Mouse (Mus musculus) hindbrain, embryonic 12.5 days (tissue): ENCODE data around the gene Mrpl38. TPM values are rescaled to one million over a fixed set of nuclear protein-coding genes. Genes with fewer than 3 reads are reported as not detected.
A peak's percentile ranks its signal among the peaks of the same experiment; 100 is the strongest.

Experiments
- ATAC-seq: fragments of 200-750 bp; cut with Nextera tagmentation; 2 replicates; pipeline ENCODE4 v1.8.0; 2017; ENCODE audit warnings: moderate TSS enrichment; ENCODE audit not compliant: low FRiP score
- H3K27ac ChIP-seq: fragments of 300-500 bp; sonication (generic); 2 replicates; pipeline ENCODE4 v1.5.1; 2016; ENCODE audit warnings: mild to moderate bottlenecking
- H3K27me3 ChIP-seq: fragments of 300-500 bp; sonication (generic); 2 replicates; pipeline ENCODE4 v1.6.1; 2016; ENCODE audit warnings: mild to moderate bottlenecking
- H3K36me3 ChIP-seq: fragments of 300-500 bp; sonication (generic); 2 replicates; pipeline ENCODE4 v1.6.1; 2016; ENCODE audit warnings: mild to moderate bottlenecking
- H3K4me1 ChIP-seq: fragments of 300-500 bp; sonication (generic); 2 replicates; pipeline ENCODE4 v1.6.1; 2016
- H3K4me2 ChIP-seq: fragments of 300-500 bp; sonication (generic); replicated peaks from 2 replicates; pipeline ENCODE4 v1.6.1; 2016; ENCODE audit warnings: mild to moderate bottlenecking
- H3K4me3 ChIP-seq: fragments of 300-500 bp; sonication (generic); 2 replicates; pipeline ENCODE4 v1.5.1; 2016; ENCODE audit warnings: mild to moderate bottlenecking
- H3K9ac ChIP-seq: fragments of 300-500 bp; sonication (generic); 2 replicates; pipeline ENCODE4 v1.6.1; 2016; ENCODE audit warnings: mild to moderate bottlenecking, moderate library complexity
- H3K9me3 ChIP-seq: fragments of 300-500 bp; sonication (generic); replicated peaks from 2 replicates; pipeline ENCODE4 v1.6.1; 2016; ENCODE audit warnings: mild to moderate bottlenecking
- WGBS: fragments of 180-500 bp; shearing (Covaris S2); methylation state at CpG from one replicate; pipeline ENCODE4 v1.1.7; 2016; 5-methylcytosine and 5-hydroxymethylcytosine counted together
- polyA plus RNA-seq: library from polyadenylated mRNA; unstranded; fragments of >200 nt; fragmentation: Nextera tagmentation; extraction: Ambion mirVana; gene quantifications from 2 replicates; pipeline ENCODE4 v1.2.1, GENCODE M21; 2016

Mrpl38 gene
- polyA plus RNA-seq, 1 experiment from 2014 or later, result 77.8 TPM

DNA sequence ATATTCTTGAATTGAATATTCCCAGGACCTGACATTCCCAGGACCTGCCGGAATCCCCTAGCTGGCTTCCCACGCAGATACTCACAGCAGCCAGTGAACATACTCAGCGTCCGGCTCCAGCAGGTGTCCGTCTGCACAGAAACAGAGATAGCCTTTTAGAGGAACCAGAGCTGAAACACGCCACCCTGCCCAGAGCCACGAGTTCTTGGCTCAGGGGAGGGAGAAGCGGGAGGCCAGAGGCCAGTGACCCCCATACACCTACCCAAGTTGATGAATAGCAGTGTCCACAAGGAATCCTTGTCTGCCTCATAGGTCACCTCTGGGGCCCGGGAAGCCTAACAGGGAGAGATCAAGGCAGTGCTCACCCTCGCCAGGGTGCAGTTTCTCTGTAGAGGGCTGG lies 4.5 kb downstream of the Mrpl38 start:
- Histone ChIP-seq H3K4me1 (peaks cover 26% of the 10 kb centered on the region), H3K9me3 (no peaks in the 10 kb centered on the region), H3K9ac (no peak overlapping the region), H3K27ac (no peak overlapping the region), H3K27me3 (no peaks in the 10 kb centered on the region), H3K36me3 (peaks cover 37% of the 10 kb centered on the region), H3K4me2 (no peak overlapping the region), H3K4me3 (no peak overlapping the region)
- WGBS, result 88% methylated on average over 10 of the region's 10 CpGs
- no peak for ATAC-seq

DNA sequence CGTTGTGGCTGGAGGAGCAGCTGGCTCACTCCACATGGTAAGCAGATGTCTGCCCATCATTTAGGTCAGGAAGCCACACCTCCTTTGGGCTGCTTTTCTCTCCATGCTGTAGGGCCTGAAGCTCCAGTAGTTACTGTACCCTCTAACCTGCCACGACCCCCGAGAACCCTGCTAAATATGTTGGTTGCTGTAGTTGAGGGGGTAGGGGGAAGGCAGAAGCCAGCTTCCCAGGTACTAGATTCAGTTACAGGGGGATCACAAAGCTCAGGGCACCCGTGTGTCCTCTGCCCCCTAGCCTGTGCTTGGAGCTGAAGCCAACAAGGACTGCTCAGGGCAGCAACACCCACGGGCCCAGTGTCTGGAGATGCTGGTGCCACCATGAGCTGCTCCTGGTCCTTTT lies 5.2 kb downstream of the Mrpl38 start:
- no peak overlapping the region for H3K4me2 ChIP-seq
- H3K4me3 ChIP-seq, result no peak overlapping the region
- no peaks in the 10 kb centered on the region for H3K27me3 ChIP-seq
- H3K27ac ChIP-seq, result no peak overlapping the region
- no peak overlapping the region for H3K9ac ChIP-seq
- peaks cover 28% of the 10 kb centered on the region for H3K4me1 ChIP-seq
- no peaks in the 10 kb centered on the region for H3K9me3 ChIP-seq
- 75% methylated on average over 5 of the region's 5 CpGs for WGBS
- peaks cover 37% of the 10 kb centered on the region for H3K36me3 ChIP-seq
- ATAC-seq, result no peak

DNA sequence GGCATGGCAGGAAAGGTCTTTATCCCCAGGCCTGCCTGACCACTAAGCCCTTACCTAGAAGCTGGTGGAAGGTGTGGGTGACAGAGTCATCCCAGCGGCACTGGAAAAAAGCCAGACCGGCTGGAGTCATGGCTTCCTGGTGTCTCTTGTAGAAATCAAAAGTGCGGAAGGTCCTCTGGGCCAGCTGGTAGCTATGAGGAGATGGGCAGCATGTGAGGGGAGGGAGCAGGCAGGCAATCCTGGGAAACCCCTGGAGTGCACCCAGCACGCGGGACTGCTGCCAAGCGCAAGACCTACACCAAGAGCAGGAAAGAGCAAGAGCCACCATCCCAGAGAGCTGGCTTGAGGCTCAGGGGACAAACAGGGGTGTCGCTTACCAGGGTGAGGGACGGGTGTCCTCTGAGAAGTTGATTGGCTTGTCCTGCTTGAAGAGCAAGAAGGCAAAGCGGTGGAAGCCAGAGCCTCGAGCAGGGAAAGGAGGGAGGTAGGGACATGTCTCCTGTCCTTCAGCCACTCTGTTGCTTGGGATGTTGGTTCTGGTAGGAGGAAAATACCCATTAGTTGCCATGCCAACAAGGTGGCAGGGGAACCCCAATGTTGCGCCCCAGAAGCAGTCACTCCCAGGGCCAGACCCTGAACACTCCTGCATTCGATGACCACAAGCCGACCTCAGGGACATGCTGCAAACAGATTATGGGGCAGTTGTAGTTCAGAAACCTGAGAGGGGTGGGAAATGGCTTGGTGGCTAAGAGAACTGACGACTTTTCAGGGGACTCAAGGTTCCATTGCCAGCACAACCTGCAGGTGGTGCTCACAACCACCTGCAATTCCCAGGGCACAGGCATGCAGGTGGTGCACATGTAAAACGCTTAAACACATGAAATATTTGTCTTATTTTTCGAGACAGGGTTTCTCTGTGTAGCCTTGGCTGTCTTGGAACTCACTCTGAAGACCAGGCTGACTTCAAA lies 6.0 kb downstream of the Mrpl38 start:
- no peaks in the 10 kb centered on the region for H3K9me3 ChIP-seq
- H3K4me2 ChIP-seq, result no peak overlapping the region
- peaks cover 25% of the 10 kb centered on the region for H3K4me1 ChIP-seq
- H3K27me3 ChIP-seq, result no peaks in the 10 kb centered on the region
- no peak for ATAC-seq
- H3K27ac ChIP-seq, result no peak overlapping the region
- no peak overlapping the region for H3K9ac ChIP-seq
- H3K36me3 ChIP-seq, result peaks cover 37% of the 10 kb centered on the region
- 87% methylated on average over 16 of the region's 16 CpGs for WGBS
- H3K4me3 ChIP-seq, result no peak overlapping the region

DNA sequence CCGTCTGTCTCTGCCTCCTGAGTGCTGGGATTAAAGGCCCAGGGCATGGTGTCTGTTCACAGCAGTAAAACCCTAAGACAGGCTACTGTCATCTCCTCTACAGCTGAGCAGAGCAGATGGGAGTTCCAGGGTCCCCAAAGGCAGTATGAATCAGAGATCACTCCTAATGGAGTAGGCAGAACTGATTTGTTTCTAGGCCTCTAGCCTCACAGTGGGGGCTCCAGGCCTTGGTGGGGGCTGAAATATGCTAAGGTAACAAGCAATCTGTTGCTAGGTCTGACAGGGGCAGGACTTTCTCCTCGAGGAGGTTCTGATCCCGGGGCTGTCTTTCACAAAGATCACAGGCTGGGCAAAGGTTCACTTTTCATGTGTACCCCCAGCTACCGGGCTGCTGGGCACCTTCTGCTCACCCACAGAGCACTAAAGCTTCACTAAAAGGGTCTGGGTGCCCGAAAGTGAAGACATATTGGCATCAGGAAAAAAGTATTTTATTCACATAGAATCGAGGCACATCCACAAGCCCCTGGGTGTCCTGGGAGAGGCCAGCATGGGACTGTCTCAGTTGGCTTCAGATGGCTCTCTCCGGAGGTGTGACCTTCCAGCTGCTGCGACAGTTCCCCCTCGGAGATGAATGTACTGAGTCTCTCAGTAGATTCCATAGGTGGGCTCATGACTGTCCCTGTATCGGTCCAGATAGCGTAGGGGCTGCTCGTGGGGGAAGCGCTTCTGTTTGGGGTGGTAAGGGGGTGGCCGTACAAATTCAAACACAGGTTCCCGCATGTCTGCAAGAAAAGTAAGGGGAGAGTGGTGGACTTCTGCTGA lies 7.1 kb downstream of the Mrpl38 start:
- peak overlapping the region; percentile 47; the same call in 1 of the 2 replicates for H3K4me3 ChIP-seq
- WGBS, result 83% methylated on average over 15 of the region's 15 CpGs
- H3K36me3 ChIP-seq, result peaks cover 37% of the 10 kb centered on the region
- peak overlapping the region; percentile 67 for H3K9ac ChIP-seq
- H3K27ac ChIP-seq, result peak overlapping the region; percentile 89
- H3K4me2 ChIP-seq, result peak overlapping the region; percentile 67
- H3K4me1 ChIP-seq, result peaks cover 29% of the 10 kb centered on the region
- H3K27me3 ChIP-seq, result no peaks in the 10 kb centered on the region
- no peaks in the 10 kb centered on the region for H3K9me3 ChIP-seq
- ATAC-seq, result no peak; the same call in 1 of the 2 replicates

DNA sequence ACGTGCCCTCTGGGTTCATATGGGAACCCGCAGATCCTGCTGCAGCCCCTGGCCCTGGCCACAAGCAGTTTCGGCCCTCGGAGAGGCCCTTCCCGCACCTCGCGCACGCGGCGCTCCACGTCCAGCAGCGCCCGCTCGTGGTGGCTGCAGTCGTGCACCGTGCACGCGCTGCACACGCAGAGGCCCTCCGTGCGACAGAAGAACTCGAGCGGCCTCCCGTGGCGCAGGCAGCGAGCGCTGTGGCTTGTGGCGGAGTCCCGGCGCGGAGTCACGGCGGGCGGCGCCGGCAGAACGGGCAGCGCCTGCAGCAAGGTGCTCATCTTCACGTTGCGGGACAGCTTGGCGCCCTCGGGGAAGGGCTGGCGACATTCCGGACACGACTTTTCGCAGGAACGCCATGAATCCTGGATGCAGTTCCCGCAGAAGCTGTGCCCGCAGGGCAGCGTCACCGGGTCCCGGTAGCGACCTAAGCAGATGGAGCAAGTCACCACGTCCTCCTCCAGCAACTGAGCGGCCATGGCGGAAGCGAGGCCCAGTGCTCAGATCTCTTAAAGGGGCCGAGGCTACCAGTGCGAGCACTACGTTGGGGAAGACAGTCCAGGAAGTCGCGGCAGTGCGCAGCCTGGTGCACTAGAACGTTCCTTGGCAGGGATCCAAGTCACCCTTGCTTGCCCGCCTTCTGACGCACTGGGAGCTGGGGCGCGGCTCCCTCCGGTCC lies 8.0 kb downstream of the Mrpl38 start, which contains the start of gene Trim65:
TSS of gene Trim65 (minus strand) at position 641 of the 718 bp plus-strand sequence.
- ATAC-seq, result peak; percentile 81
- Histone ChIP-seq H3K9me3 (no peaks in the 10 kb centered on the region), H3K4me2 (peak within 1 kb of the TSS; percentile 67), H3K27me3 (no peaks in the 10 kb centered on the region), H3K36me3 (peaks cover 39% of the 10 kb centered on the region), H3K9ac (peak within 1 kb of the TSS; percentile 67), H3K4me3 (peak within 1 kb of the TSS; percentile 47), H3K4me1 (peaks cover 29% of the 10 kb centered on the region), H3K27ac (peak within 1 kb of the TSS; percentile 89)
- WGBS, result 2% methylated on average over 69 of the region's 69 CpGs

DNA sequence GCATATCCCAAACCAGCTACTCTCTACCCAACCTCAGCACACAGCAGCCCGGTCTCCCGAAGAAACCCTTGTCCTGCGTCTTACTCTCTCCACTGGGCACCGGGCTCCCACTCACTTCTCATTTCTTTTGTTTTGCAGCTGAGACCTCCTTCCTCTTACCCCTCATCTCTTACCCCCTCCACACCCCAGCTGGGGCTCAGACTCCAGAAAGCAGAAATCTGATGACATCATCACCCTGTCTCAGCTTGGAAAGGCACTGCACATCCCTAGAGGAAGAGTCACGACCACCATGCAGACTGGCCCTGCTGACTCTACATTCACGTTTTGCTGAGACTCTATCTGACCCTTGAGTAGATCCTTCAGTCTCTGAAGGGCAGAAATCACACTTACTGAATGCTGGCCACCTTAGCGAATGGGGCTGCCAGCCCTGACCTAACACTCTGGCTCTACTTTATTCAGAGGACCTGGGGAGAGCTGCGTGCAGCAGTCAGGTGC lies 8.6 kb downstream of the Mrpl38 start:
- H3K4me2 ChIP-seq, result peak overlapping the region; percentile 67
- H3K27me3 ChIP-seq, result no peaks in the 10 kb centered on the region
- H3K9me3 ChIP-seq, result no peaks in the 10 kb centered on the region
- H3K4me1 ChIP-seq, result peaks cover 29% of the 10 kb centered on the region
- peak overlapping the region; percentile 67 for H3K9ac ChIP-seq
- peaks cover 41% of the 10 kb centered on the region for H3K36me3 ChIP-seq
- peak overlapping the region; percentile 89 for H3K27ac ChIP-seq
- H3K4me3 ChIP-seq, result peak overlapping the region; percentile 47
- WGBS, result 30% methylated on average over 8 of the region's 8 CpGs
- ATAC-seq, result peak; percentile 36

- 76% methylated on average over 9 of the region's 9 CpGs for WGBS
- Histone ChIP-seq H3K4me2 (no peak overlapping the region), H3K9ac (no peak overlapping the region)
These were observed 9.4 kb downstream of the Mrpl38 start for GRCm38 (mm10) chr11:116129091-116129790.

GRCm38 (mm10) chr11:116127986-116128385 lies 10.7 kb downstream of the Mrpl38 start:
- peaks cover 24% of the 10 kb centered on the region for H3K36me3 ChIP-seq
- H3K4me3 ChIP-seq, result no peak overlapping the region
- no peak for ATAC-seq
- H3K4me2 ChIP-seq, result 0 out of 2 replicates have a peak overlapping the region, but pooled peaks have one; percentile 24
- no peaks in the 10 kb centered on the region for H3K9me3 ChIP-seq
- H3K27ac ChIP-seq, result 0 out of 2 replicates have a peak overlapping the region, but pooled peaks have one; percentile 2
- 80% methylated on average over 9 of the region's 9 CpGs for WGBS
- no peaks in the 10 kb centered on the region for H3K27me3 ChIP-seq
- H3K9ac ChIP-seq, result no peak overlapping the region
- H3K4me1 ChIP-seq, result peaks cover 29% of the 10 kb centered on the region

More at GRCm38 (mm10) chr11:116129091-116129790, 9.4 kb downstream of the Mrpl38 start:
- Histone ChIP-seq H3K4me3 (no peak overlapping the region), H3K27me3 (no peaks in the 10 kb centered on the region), H3K27ac (no peak overlapping the region), H3K36me3 (peaks cover 33% of the 10 kb centered on the region), H3K4me1 (peaks cover 29% of the 10 kb centered on the region), H3K9me3 (no peaks in the 10 kb centered on the region)
- ATAC-seq, result no peak

DNA sequence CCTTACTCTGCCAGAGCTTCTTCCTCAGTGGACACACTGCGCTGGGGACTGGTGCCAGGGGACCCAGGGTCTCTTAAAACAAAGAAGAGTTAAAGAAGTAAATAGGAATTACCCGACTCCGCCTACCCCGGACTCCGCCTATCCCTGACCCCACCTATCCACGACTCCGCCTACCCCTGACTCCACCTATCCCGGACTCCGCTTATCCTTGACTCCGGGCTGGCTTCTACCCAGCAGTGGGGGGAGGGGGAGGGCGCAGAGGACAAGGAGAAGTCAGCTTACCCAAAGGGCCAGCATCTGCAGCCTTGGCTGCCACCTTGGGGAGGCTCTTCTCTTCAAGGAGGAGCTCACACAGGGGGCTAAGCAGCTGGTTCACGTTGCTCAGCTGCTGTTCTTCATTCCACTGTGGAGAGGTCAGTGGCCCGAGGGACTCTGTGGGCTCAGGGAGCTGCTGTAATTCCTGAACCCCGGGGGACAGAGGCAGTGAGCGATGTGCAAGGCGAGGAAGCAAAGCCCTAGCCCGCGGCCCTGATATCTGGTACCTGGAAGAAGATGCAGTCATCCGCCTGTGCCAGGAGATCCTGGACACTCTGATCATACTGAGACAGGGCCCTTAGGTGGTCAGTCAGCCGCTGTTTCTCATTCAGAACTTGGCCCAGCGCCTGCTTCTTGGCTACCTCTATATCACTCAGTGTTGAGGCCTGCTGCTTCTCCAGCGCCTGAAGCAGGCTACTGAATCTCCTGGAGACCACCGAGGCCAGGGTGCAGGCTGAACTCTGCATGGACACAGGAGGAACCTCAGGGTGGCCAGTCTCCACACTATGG lies 11.3 kb downstream of the Mrpl38 start, which contains the start of gene Trim47:
TSS of gene Trim47 (minus strand) at position 55 of the 825 bp plus-strand sequence.
- Histone ChIP-seq H3K27ac (0 out of 2 replicates have a peak within 1 kb of the TSS, but pooled peaks have one; percentile 2), H3K9me3 (no peaks in the 10 kb centered on the region), H3K27me3 (no peaks in the 10 kb centered on the region), H3K36me3 (peaks cover 18% of the 10 kb centered on the region), H3K9ac (no peak within 1 kb of the TSS), H3K4me2 (peak within 1 kb of the TSS; percentile 24), H3K4me1 (peaks cover 29% of the 10 kb centered on the region), H3K4me3 (no peak within 1 kb of the TSS)
- no peak for ATAC-seq
- WGBS, result 26% methylated on average over 23 of the region's 23 CpGs

GRCm38 (mm10) chr11:116126261-116126660 lies 12.4 kb downstream of the Mrpl38 start:
- Histone ChIP-seq H3K4me3 (no peak overlapping the region), H3K4me1 (peaks cover 22% of the 10 kb centered on the region), H3K36me3 (peaks cover 9% of the 10 kb centered on the region), H3K27ac (no peak overlapping the region), H3K4me2 (no peak overlapping the region), H3K9me3 (no peaks in the 10 kb centered on the region), H3K27me3 (no peaks in the 10 kb centered on the region), H3K9ac (no peak overlapping the region)
- ATAC-seq, result no peak
- WGBS, result 93% methylated on average over 15 of the region's 15 CpGs
